Mouse (Mus musculus): ENCODE data around the gene Rsbn1.

- TF ChIP-seq GATA1 (IDR thresholded peaks at IDR 0.05; ENCODE audit: borderline replicate concordance, low read length) (no peak), FLI1 (IDR thresholded peaks at IDR 0.05; ENCODE audit: low read length) (no peak)
These were observed 98.1 kb downstream of the Rsbn1 start for GRCm38 (mm10) chr3:104011972-104012371.

All from megakaryocyte, embryonic 14.5 days (primary cell).